Mouse (Mus musculus) liver, adult 2 months (tissue): Measurements from ENCODE around the gene Wnt5b. TPM values are rescaled to one million over a fixed set of nuclear protein-coding genes. Genes with fewer than 3 reads are reported as not detected.
A peak's percentile ranks its signal among the peaks of the same experiment; 100 is the strongest.
"Not testable (repeated sequence)": the region's sequence is repeated elsewhere in the genome, so short reads cannot be mapped to it uniquely, and the experiment has no call there.

Source experiments
- DNase-seq: peaks from one replicate; pipeline ENCODE4 v3.0.0-alpha.2; 2011; ENCODE audit warnings: low read depth, low spot score; ENCODE audit errors: extremely low read depth
- H3K27ac ChIP-seq: fragments of 200-500 bp; replicated peaks from 2 replicates; pipeline ENCODE4 v1.5.1; 2012; ENCODE audit warnings: low read depth, mild to moderate bottlenecking, control low read depth, inconsistent platforms, low read length; ENCODE audit not compliant: insufficient read depth
- H3K27me3 ChIP-seq: fragments of 200-500 bp; 2 replicates; pipeline ENCODE4 v1.6.1; 2012; ENCODE audit warnings: mild to moderate bottlenecking, moderate library complexity, low read length, inconsistent platforms; ENCODE audit not compliant: control insufficient read depth, insufficient read depth
- H3K36me3 ChIP-seq: fragments of 200-500 bp; 2 replicates; pipeline ENCODE4 v1.6.1; 2012; ENCODE audit warnings: low read length, inconsistent platforms; ENCODE audit not compliant: control insufficient read depth, insufficient read depth
- H3K4me1 ChIP-seq: fragments of 200-500 bp; 2 replicates; pipeline ENCODE4 v1.6.1; 2011; ENCODE audit warnings: low read length; ENCODE audit not compliant: control insufficient read depth, insufficient read depth
- H3K4me3 ChIP-seq: fragments of 200-500 bp; 2 replicates; pipeline ENCODE4 v1.5.1; 2011; ENCODE audit warnings: low read depth, mild to moderate bottlenecking, control low read depth, low read length, moderate library complexity; ENCODE audit not compliant: insufficient read depth
- H3K79me2 ChIP-seq: fragments of 200-500 bp; 2 replicates; pipeline ENCODE4 v1.6.1; 2012; ENCODE audit warnings: inconsistent platforms, mild to moderate bottlenecking, low read length, moderate library complexity; ENCODE audit not compliant: control insufficient read depth, insufficient read depth
- H3K9ac ChIP-seq: fragments of 200-500 bp; 2 replicates; pipeline ENCODE4 v1.6.1; 2012; ENCODE audit warnings: low read depth, mild to moderate bottlenecking, control low read depth, inconsistent platforms, low read length
- CTCF ChIP-seq: fragments of 200-500 bp; IDR thresholded peaks from 2 replicates; pipeline ENCODE4 v1.5.1; 2011; ENCODE audit warnings: low read depth, low read length, control low read depth
- POLR2A ChIP-seq: fragments of 200-500 bp; IDR thresholded peaks from 2 replicates; pipeline ENCODE4 v1.6.1; 2011; ENCODE audit warnings: low read length, control low read depth; ENCODE audit not compliant: insufficient read depth; ENCODE audit errors: extremely low read depth
- WGBS: fragments of 180-500 bp; shearing (Covaris S2); methylation state at CpG from one replicate; pipeline ENCODE4 v1.1.7; 2018; 5-methylcytosine and 5-hydroxymethylcytosine counted together
- polyA plus RNA-seq: library from polyadenylated mRNA; depleted of rRNA; stranded (reverse); fragments of >200 nt; gene quantifications from 2 replicates; pipeline ENCODE4 v1.2.3, GENCODE M21; 2012
- total RNA-seq: library from RNA; depleted of rRNA; stranded (reverse); fragments of >200 nt; gene quantifications from 2 replicates; pipeline ENCODE4 v1.2.3, GENCODE M21; 2014

Wnt5b gene
- total and polyA plus RNA-seq, 2 experiments = 4.7 to 5.8 TPM

DNA sequence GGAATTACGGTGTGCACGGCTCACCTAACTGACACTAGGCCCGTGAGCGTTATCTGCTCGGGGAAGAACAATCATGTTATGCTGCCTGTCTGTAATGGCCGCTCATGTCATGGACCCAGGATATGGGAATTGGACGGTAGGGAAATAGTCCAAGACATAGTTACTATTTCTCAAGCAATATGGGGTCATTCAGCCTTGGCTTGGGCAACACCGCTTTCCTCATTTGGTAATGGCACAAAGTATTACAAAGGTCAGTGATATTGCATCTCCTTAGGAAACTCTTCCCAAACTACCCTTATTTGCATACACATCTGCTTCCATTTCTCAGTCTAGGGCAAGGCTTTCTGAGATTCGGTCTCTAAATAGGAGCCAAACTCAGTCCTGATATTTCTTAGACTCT, 56.5 kb downstream of the Wnt5b start:
- no peak overlapping the region for H3K4me3 ChIP-seq
- TF ChIP-seq CTCF = no peak
- TF ChIP-seq POLR2A = no peak
- no peaks in the 10 kb centered on the region for H3K4me1 ChIP-seq
- WGBS = 88% methylated on average over 9 of the region's 9 CpGs
- H3K9ac ChIP-seq = no peak overlapping the region
- no peaks in the 10 kb centered on the region for H3K27me3 ChIP-seq
- no peaks in the 10 kb centered on the region for H3K36me3 ChIP-seq
- no peak for DNase-seq
- H3K79me2 ChIP-seq = no peaks in the 10 kb centered on the region
- no peak overlapping the region for H3K27ac ChIP-seq

- H3K4me3 ChIP-seq = no peak overlapping the region
- no peaks in the 10 kb centered on the region for H3K36me3 ChIP-seq
- H3K79me2 ChIP-seq = no peaks in the 10 kb centered on the region
- no peak overlapping the region for H3K27ac ChIP-seq
- TF ChIP-seq POLR2A (no peak), CTCF (no peak)
- H3K9ac ChIP-seq = no peak overlapping the region
- DNase-seq = peak; percentile 60
- WGBS = 66% methylated on average over 7 of the region's 7 CpGs
- no peaks in the 10 kb centered on the region for H3K27me3 ChIP-seq
- H3K4me1 ChIP-seq = no peaks in the 10 kb centered on the region
Measured at GRCm38 (mm10) chr6:119487085-119487458, 57.1 kb downstream of the Wnt5b start.

- 93% methylated on average over 12 of the region's 12 CpGs for WGBS
- Histone ChIP-seq H3K4me1 (no peaks in the 10 kb centered on the region), H3K4me3 (no peak overlapping the region), H3K9ac (no peak overlapping the region), H3K27ac (no peak overlapping the region), H3K36me3 (no peaks in the 10 kb centered on the region), H3K27me3 (no peaks in the 10 kb centered on the region), H3K79me2 (no peaks in the 10 kb centered on the region)
- no peak for DNase-seq
- no peak for TF ChIP-seq CTCF
- TF ChIP-seq POLR2A = no peak
Measured at GRCm38 (mm10) chr6:119486381-119487084, 57.6 kb downstream of the Wnt5b start.

DNA sequence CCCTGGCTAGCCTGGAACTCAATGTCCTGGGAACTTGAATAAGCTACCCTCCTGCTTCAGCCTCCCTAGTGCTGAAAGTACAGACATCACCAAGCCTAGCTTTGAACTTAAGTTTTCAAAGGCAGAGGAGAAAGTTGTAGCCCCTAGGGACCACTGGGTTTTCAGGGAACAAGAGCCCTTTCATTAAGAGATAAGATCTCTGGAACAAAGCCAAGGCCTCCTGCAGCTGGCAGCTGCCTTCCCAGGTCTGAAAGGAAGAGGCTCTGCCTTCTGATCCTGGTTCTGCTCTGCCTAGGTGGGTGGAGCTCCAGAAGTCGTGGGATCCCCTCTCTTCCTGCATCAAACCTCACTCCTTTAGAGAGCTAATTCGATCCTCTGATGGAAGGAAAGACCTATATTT, 58.7 kb downstream of the Wnt5b start:
- no peak for DNase-seq

GRCm38 (mm10) chr6:119482958-119483600, 61.1 kb downstream of the Wnt5b start:
- TF ChIP-seq CTCF = peak; percentile 58
- TF ChIP-seq POLR2A = 0 out of 2 replicates have a peak, but pooled peaks have one; percentile 12
- no peak for DNase-seq
- Histone ChIP-seq H3K79me2 (peaks cover 16% of the 10 kb centered on the region), H3K27me3 (no peaks in the 10 kb centered on the region), H3K4me1 (peaks cover 11% of the 10 kb centered on the region), H3K36me3 (no peaks in the 10 kb centered on the region), H3K9ac (no peak overlapping the region), H3K4me3 (no peak overlapping the region), H3K27ac (no peak overlapping the region)
- WGBS = 81% methylated on average over 16 of the region's 16 CpGs

More for the DNA sequence above, 58.7 kb downstream of the Wnt5b start:
- no peak overlapping the region for H3K4me3 ChIP-seq
- H3K27me3 ChIP-seq = no peaks in the 10 kb centered on the region
- no peak for TF ChIP-seq POLR2A
- TF ChIP-seq CTCF = no peak
- peaks cover 5% of the 10 kb centered on the region for H3K4me1 ChIP-seq
- no peak overlapping the region for H3K9ac ChIP-seq
- H3K79me2 ChIP-seq = peaks cover 9% of the 10 kb centered on the region
- H3K27ac ChIP-seq = no peak overlapping the region
- 31% methylated on average over 2 of the region's 2 CpGs for WGBS
- H3K36me3 ChIP-seq = no peaks in the 10 kb centered on the region

DNA sequence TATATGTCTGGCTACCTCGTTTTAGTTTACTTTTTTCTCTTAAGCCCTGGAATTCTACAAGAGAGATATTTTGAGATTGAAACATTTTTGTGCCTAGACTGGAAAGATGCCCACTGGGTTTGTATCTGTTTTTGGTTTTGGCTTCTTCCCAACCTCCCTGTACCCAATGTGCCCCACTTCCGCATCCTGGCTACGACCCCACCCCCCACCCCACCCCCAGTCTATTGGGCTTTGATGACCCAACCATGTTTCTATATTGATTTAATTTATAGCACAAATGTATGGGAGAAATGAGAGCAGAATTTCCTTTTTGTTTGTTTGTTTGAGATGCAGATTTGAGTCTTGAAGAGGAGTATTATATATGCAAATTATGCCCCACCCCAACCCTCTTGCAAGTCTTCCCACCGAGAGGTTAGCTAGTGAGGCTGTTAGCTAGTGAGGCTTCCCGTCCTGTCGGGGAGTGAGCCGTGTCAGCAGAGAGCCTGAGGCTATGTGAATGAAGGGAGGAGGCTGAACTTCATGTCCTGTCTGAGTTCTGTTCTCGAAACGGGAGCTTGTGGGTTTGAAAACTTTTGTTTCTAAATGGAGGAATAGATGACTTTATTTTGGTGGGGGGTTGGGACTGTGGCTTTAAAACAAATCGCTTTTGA, 62.3 kb downstream of the Wnt5b start:
- H3K27me3 ChIP-seq, H3K36me3 ChIP-seq, H3K9ac ChIP-seq, H3K27ac ChIP-seq, DNase-seq, H3K4me3 ChIP-seq: not testable (repeated sequence)
- 43% methylated on average over 10 of the region's 10 CpGs for WGBS
- peaks cover 16% of the 10 kb centered on the region for H3K4me1 ChIP-seq
- H3K79me2 ChIP-seq = peaks cover 16% of the 10 kb centered on the region
